Mouse (Mus musculus) testis, adult 2 months (tissue): ENCODE data around the gene Ammecr1. TPM values are rescaled to one million over a fixed set of nuclear protein-coding genes. Genes with fewer than 3 reads are reported as not detected.

Source experiments
- H3K27ac ChIP-seq: fragments of 200-500 bp; 2 replicates; pipeline ENCODE4 v1.5.1; 2012; ENCODE audit warnings: low read depth, low read length; ENCODE audit not compliant: control insufficient read depth, insufficient read depth
- H3K27me3 ChIP-seq: fragments of 200-500 bp; 2 replicates; pipeline ENCODE4 v1.6.1; 2012; ENCODE audit warnings: mild to moderate bottlenecking, low read length, moderate library complexity; ENCODE audit not compliant: control insufficient read depth, insufficient read depth
- H3K36me3 ChIP-seq: fragments of 200-500 bp; 2 replicates; pipeline ENCODE4 v1.6.1; 2012; ENCODE audit warnings: mild to moderate bottlenecking, low read length; ENCODE audit not compliant: control insufficient read depth, insufficient read depth
- H3K4me1 ChIP-seq: fragments of 200-500 bp; 2 replicates; pipeline ENCODE4 v1.6.1; 2012; ENCODE audit warnings: low read length; ENCODE audit not compliant: control insufficient read depth, insufficient read depth
- H3K4me3 ChIP-seq: fragments of 200-500 bp; 2 replicates; pipeline ENCODE4 v1.5.1; 2012; ENCODE audit warnings: low read depth, mild to moderate bottlenecking, low read length, moderate library complexity, mixed read lengths; ENCODE audit not compliant: control insufficient read depth
- CTCF ChIP-seq: fragments of 200-500 bp; IDR thresholded peaks from 2 replicates; pipeline ENCODE4 v1.5.1; 2012; ENCODE audit warnings: low read depth, mild to moderate bottlenecking, inconsistent platforms, low read length, moderate library complexity; ENCODE audit not compliant: control insufficient read depth, insufficient read depth, insufficient replicate concordance
- POLR2A ChIP-seq: fragments of 200-500 bp; IDR thresholded peaks from 2 replicates; pipeline ENCODE4 v1.6.1; 2012; ENCODE audit warnings: low read depth, mild to moderate bottlenecking, inconsistent platforms, low read length, moderate library complexity; ENCODE audit not compliant: control insufficient read depth
- polyA plus RNA-seq: library from polyadenylated mRNA; depleted of rRNA; stranded (reverse); fragments of >200 nt; gene quantifications from 2 replicates; pipeline ENCODE4 v1.2.3, GENCODE M21; 2012

Ammecr1 gene
- polyA plus RNA-seq, 1 experiment = 0.99 TPM

DNA sequence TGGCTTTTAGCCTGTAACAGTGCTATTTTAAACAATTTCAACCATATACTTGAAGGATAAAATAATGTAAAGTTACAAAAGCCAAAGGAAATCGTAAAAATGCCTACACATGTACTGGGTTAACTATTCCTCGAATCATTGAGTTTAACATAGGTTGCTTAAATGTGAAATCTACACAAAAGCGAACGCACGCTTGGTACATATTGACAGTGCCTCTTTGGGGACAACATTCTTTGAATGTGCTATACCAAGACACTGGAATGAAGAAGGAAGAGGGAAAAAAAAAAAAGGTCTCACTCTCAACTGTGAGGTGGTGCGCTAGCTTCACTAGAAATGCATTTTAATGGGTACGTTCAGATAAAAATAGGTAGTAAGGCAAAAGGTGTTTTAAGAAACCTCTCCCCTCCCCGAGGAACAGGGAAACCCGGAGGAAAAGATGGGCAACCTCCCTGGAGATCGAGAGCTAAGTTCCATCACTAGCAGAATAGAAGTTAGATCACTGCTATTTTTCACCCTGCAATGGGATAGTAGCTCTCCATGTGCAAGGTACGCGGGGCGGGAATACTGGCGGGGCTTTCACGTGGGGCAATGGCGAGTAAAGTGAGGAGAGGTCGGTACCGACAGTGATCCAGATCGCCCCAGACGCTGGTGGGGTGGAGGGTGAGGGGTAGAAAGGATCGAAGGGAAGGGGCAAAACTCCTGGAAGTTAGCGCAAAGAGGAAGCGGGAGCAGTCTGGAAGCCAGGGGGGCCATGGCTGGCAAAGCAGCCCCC lies 1.1 kb downstream of the Ammecr1 start:
- H3K27me3 ChIP-seq = no peaks in the 10 kb centered on the region

DNA sequence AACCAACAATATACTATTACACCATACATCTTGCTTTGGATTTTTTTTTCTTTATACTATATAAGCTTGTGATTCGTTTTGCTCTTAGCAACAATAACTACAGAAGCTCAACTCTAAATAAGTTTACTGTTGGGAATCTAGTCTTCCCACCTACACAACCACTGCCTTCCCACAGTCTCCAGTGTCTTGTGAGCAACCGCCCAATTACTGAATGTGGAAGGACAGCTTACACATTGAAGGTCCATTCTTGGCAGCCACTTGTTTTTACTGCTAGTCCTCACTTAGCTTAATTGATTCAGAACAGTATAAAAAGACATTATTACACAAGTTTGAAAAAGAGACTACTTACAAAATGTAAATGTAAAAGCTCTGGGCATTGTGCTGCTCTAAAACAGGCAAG lies 6.1 kb downstream of the Ammecr1 start:
- Histone ChIP-seq H3K4me3 (no peak overlapping the region), H3K4me1 (no peaks in the 10 kb centered on the region), H3K27ac (no peak overlapping the region), H3K36me3 (no peaks in the 10 kb centered on the region), H3K27me3 (no peaks in the 10 kb centered on the region)
- TF ChIP-seq POLR2A (no peak), CTCF (no peak)

More for the DNA sequence above, 1.1 kb downstream of the Ammecr1 start:
- Histone ChIP-seq H3K27ac (peak overlapping the region; percentile 65), H3K4me1 (no peaks in the 10 kb centered on the region), H3K36me3 (no peaks in the 10 kb centered on the region), H3K4me3 (peak overlapping the region; percentile 86)
- TF ChIP-seq POLR2A (no peak), CTCF (no peak)

DNA sequence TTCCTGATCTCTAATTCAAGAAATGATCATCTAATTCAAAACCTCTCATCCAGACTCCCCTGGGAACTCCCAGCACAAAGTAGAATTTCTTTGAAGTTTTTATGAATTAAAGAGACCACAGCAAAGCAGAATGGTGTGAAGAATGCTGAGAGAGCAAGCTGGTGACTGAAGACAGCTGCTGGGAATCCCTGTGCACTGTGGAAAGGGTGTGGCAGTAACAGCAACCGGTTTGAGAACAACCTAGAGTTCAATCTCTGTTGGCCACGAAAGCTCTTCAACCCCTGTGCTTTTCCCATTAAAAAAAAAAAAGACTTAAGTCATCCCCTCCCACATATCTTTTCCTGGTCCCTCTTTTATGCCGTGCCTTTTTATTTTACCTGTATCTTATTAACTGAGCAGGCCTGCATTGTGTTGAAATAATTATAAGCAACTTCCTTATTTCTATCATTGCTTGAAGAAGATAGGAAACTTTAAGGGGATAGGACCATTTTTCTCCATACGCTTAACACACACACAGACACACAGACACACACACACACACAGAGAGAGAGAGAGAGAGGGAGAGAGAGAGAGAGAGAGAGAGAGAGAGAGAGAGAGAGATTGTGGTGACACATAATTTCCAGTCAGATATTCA lies 6.7 kb downstream of the Ammecr1 start:
- no peaks in the 10 kb centered on the region for H3K27me3 ChIP-seq
- no peak overlapping the region for H3K27ac ChIP-seq
- H3K36me3 ChIP-seq = no peaks in the 10 kb centered on the region
- H3K4me1 ChIP-seq = no peaks in the 10 kb centered on the region
- H3K4me3 ChIP-seq = no peak overlapping the region
- TF ChIP-seq CTCF (no peak), POLR2A (no peak)

DNA sequence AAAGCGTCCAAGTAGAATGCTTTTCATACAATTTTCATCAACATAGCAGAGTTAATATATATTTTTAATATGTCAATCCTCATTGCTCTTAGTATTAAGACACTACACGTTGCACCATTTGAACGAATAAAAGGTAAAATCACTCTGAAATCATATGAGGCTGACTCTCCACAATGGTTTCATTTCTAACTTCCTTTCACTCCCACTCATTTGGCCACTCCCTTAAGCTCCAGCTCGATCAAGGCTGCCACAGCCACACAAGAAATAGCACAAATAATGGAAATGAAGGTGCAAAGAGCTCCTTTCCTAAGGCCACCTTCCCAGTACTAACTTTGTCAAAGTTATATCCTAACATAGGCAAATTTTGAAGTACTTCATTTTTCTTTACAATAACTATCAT lies 38.1 kb downstream of the Ammecr1 start:
- H3K36me3 ChIP-seq = no peaks in the 10 kb centered on the region
- H3K4me3 ChIP-seq = no peak overlapping the region
- H3K27ac ChIP-seq = no peak overlapping the region
- TF ChIP-seq POLR2A = no peak
- TF ChIP-seq CTCF = no peak
- no peaks in the 10 kb centered on the region for H3K4me1 ChIP-seq
- H3K27me3 ChIP-seq = no peaks in the 10 kb centered on the region

DNA sequence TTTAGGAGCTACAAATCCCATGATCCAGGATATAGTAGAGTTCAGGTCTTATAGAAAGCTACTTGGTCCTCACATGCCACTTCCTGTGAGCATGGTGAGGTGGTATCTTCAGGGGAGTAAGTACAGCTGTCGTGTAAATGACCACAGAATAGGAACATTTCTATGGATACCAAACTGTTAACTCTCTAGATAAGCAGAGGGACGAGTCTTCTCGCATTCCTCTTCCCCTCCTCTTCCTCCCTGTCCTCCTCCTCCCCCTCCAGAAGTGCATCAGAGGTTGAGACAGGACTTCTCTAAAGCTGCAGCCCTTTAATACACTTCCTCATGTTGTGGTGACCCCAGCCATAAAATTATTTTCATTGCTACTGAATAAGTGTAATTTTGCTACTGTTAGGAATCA lies 49.1 kb downstream of the Ammecr1 start:
- no peaks in the 10 kb centered on the region for H3K36me3 ChIP-seq
- no peak overlapping the region for H3K4me3 ChIP-seq
- no peak overlapping the region for H3K27ac ChIP-seq
- no peaks in the 10 kb centered on the region for H3K4me1 ChIP-seq
- H3K27me3 ChIP-seq = no peaks in the 10 kb centered on the region
- TF ChIP-seq CTCF (no peak), POLR2A (no peak)

DNA sequence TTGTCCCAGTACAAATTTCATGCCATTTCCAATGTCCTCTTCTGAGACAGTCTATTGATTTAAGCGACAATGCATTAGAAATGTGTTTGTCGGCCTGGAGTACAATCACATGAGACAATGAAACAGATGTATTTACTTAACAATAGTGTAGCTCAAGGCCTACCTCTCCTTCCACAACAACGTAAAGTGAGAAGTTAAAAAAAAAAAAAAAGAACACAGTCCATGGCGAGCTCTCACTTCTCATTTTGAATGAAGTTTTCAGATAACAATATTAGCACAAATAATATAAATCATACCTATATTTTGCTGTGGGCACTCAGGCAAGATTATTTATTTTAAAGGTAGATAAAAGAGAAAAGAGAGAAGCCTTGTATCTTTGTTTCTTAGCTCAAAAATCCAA lies 49.8 kb downstream of the Ammecr1 start:
- no peaks in the 10 kb centered on the region for H3K27me3 ChIP-seq
- H3K36me3 ChIP-seq = no peaks in the 10 kb centered on the region
- no peaks in the 10 kb centered on the region for H3K4me1 ChIP-seq
- no peak for TF ChIP-seq POLR2A
- TF ChIP-seq CTCF = no peak
- no peak overlapping the region for H3K4me3 ChIP-seq
- no peak overlapping the region for H3K27ac ChIP-seq

DNA sequence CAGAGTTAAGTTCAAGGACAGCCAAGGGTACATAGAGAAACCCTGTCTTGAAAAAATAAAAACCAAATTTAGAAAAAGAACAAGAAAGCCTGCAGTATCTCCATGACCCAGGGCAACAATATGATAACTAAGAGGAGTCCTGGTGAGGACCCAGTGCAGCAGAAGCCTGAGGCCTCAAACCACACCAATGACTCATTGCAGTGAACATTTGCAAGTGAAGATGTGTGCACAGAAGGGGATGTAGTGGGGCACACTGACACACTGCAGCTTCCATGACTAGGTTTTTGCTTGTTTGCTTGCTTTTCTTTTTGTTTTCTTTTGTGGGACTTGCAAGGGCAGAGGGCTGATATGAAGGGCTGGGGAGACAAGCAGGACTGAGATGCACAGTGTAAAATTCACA lies 52.3 kb downstream of the Ammecr1 start:
- Histone ChIP-seq H3K27me3 (no peaks in the 10 kb centered on the region), H3K4me3 (no peak overlapping the region), H3K4me1 (no peaks in the 10 kb centered on the region), H3K27ac (no peak overlapping the region), H3K36me3 (no peaks in the 10 kb centered on the region)
- no peak for TF ChIP-seq POLR2A
- TF ChIP-seq CTCF = no peak
